Mouse (Mus musculus): Measurements from ENCODE around the gene Trpc3.

DNA sequence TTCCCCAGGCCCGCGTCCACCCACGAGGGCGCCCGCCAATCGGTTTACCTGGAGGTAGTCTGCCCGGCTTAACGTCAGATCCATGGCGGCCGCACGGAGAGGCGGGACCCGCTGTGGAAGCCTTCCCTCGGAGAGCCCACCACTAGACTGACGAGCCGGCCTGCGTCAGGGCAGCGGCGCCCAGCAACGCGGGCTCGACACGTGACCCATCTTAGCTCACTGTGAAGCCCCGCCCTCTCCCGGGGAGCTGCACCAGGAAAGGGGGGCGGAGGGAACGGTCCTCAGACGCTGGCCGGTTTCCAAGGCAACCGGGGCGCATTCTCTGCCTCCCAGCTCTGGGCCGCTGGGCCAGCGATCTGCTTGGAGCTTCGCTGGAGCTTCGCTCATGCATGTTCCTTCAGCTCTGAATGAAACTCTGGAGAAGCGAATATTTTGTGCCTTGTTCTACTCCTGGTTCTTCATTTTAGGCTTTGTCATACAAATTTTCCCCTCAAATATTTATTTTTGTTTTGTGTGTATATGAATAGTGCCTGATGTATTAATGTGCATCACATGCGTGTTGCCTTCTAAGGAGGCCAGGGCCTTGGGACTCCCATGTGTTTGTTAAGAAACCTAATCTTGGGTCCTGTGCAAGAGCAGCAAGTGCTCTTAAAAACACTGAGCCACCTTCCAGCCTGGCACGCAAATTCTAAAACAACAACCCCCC, 76.6 kb downstream of the Trpc3 start, which contains the start of gene Bbs7:
- no peak for TF ChIP-seq CTCF (conservative IDR thresholded peaks at IDR 0.05; ENCODE audit: low read length)
- no peak for TF ChIP-seq NANOG (IDR thresholded peaks at IDR 0.05; ENCODE audit: borderline replicate concordance, low read length)
